Mouse (Mus musculus) intestine, postnatal 0 days (tissue): Measurements from ENCODE around the gene Pold2. TPM values are rescaled to one million over a fixed set of nuclear protein-coding genes. Genes with fewer than 3 reads are reported as not detected.
"Not testable (repeated sequence)": the region's sequence is repeated elsewhere in the genome, so short reads cannot be mapped to it uniquely, and the experiment has no call there.

ENCODE experiments used
- ATAC-seq: fragments of 200-750 bp; cut with Nextera tagmentation; 2 replicates; pipeline ENCODE4 v1.8.0; 2017; ENCODE audit warnings: mild to moderate bottlenecking, moderate TSS enrichment, moderate library complexity
- H3K27ac ChIP-seq: fragments of 300-500 bp; sonication (generic); 2 replicates; pipeline ENCODE4 v1.5.1; 2014; ENCODE audit warnings: mild to moderate bottlenecking, low read depth, low read length, moderate library complexity
- H3K27me3 ChIP-seq: fragments of 300-500 bp; sonication (generic); replicated peaks from 2 replicates; pipeline ENCODE4 v1.6.1; 2014; ENCODE audit warnings: low read length, mixed read lengths; ENCODE audit not compliant: control insufficient read depth, insufficient read depth
- H3K36me3 ChIP-seq: fragments of 300-500 bp; sonication (generic); 2 replicates; pipeline ENCODE4 v1.6.1; 2014; ENCODE audit warnings: mild to moderate bottlenecking, moderate library complexity; ENCODE audit not compliant: control insufficient read depth, insufficient read depth
- H3K4me1 ChIP-seq: fragments of 300-500 bp; sonication (generic); replicated peaks from 2 replicates; pipeline ENCODE4 v1.6.1; 2014; ENCODE audit warnings: antibody characterized with exemption, low read length, mixed read lengths; ENCODE audit not compliant: control insufficient read depth, insufficient read depth
- H3K4me2 ChIP-seq: fragments of 300-500 bp; sonication (generic); replicated peaks from 2 replicates; pipeline ENCODE4 v1.6.1; 2014; ENCODE audit warnings: low read depth, mild to moderate bottlenecking, moderate library complexity
- H3K4me3 ChIP-seq: fragments of 300-500 bp; sonication (generic); 2 replicates; pipeline ENCODE4 v1.5.1; 2014; ENCODE audit warnings: low read depth, low read length
- H3K9ac ChIP-seq: fragments of 300-500 bp; sonication (generic); 2 replicates; pipeline ENCODE4 v1.6.1; 2014; ENCODE audit warnings: mild to moderate bottlenecking, low read depth, low read length
- H3K9me3 ChIP-seq: fragments of 300-500 bp; sonication (generic); 2 replicates; pipeline ENCODE4 v1.6.1; 2016; ENCODE audit warnings: mixed run types; ENCODE audit not compliant: control insufficient read depth
- CTCF ChIP-seq: sonication (generic); IDR thresholded peaks from 2 replicates; pipeline ENCODE4 v1.5.1; 2016; ENCODE audit warnings: low read depth, mild to moderate bottlenecking, control low read depth, antibody characterized with exemption, moderate library complexity
- WGBS: fragments of 180-500 bp; shearing (Covaris S2); extraction: QIAGEN DNeasy Blood & Tissue Kit; methylation state at CpG from one replicate; pipeline ENCODE4 v1.1.7; 2014; 5-methylcytosine and 5-hydroxymethylcytosine counted together
- polyA plus RNA-seq: library from polyadenylated mRNA; unstranded; fragments of >200 nt; fragmentation: Nextera tagmentation; extraction: Ambion mirVana; gene quantifications from 2 replicates; pipeline ENCODE4 v1.2.1, GENCODE M21; 2015

Gene Pold2
- polyA plus RNA-seq, 1 experiment from 2014 or later = 32.7 TPM

DNA sequence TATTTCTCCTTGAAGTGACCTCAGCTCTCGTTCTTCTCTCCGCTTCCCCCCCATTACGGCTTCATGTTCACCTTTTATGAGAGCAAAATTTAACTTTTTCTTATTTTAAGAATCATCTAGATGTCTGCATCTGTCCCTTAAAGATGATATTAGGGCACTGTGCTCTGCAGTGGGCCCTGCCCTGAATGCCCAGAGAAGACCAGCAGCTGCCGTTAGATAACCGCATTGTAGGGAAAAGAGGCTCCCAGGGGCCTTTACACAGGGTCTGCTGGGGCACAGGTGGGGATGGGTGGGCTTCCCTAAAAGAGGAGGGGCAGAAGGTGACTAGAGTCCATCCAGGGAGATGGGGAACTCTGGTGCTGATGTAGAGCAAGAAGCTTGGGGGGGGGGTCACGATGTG is 15.7 kb upstream of the Pold2 start:
- no peaks in the 10 kb centered on the region for H3K27me3 ChIP-seq
- 82% methylated on average over 6 of the region's 6 CpGs for WGBS
- TF ChIP-seq CTCF = no peak
- ATAC-seq = no peak
- H3K4me1 ChIP-seq = peaks cover 12% of the 10 kb centered on the region; the same call in 1 of the 2 replicates
- no peak overlapping the region for H3K27ac ChIP-seq
- no peaks in the 10 kb centered on the region for H3K36me3 ChIP-seq
- H3K9ac ChIP-seq = no peak overlapping the region
- H3K9me3 ChIP-seq = no peaks in the 10 kb centered on the region
- H3K4me3 ChIP-seq = no peak overlapping the region
- H3K4me2 ChIP-seq = no peak overlapping the region

DNA sequence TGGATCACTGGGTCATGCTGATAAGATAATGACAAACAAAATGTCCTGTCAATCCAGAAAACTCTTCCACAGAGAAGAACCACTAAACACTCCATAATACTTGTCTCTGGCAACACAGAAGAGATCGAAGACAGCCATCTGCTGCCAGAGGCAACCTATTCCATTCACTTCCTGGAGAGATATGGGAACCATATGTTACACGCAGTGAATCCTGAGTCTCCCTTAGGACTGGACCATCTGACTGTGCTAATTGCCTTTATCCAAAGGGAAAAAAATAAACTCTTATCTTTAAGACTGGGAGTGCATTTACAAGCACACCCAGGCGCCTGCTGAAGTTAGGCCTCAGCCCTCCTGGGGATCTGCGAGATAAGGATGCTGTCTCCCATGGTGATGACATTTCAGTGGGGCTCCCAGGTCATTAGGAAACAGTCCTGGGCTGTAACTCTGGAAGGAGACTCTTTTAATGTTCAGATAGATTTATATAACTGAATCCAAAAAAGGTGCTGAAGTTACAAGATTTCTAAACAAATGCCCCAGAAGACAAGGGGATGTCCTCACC is 14.8 kb upstream of the Pold2 start:
- H3K4me1 ChIP-seq = peaks cover 12% of the 10 kb centered on the region; the same call in 1 of the 2 replicates
- H3K27me3 ChIP-seq = no peaks in the 10 kb centered on the region
- H3K27ac ChIP-seq = no peak overlapping the region
- no peaks in the 10 kb centered on the region for H3K36me3 ChIP-seq
- H3K9me3 ChIP-seq = no peaks in the 10 kb centered on the region
- no peak overlapping the region for H3K4me3 ChIP-seq
- WGBS = 22% methylated on average over 4 of the region's 4 CpGs
- ATAC-seq = peak; percentile 57
- H3K9ac ChIP-seq = no peak overlapping the region
- no peak for TF ChIP-seq CTCF
- no peak overlapping the region for H3K4me2 ChIP-seq

DNA sequence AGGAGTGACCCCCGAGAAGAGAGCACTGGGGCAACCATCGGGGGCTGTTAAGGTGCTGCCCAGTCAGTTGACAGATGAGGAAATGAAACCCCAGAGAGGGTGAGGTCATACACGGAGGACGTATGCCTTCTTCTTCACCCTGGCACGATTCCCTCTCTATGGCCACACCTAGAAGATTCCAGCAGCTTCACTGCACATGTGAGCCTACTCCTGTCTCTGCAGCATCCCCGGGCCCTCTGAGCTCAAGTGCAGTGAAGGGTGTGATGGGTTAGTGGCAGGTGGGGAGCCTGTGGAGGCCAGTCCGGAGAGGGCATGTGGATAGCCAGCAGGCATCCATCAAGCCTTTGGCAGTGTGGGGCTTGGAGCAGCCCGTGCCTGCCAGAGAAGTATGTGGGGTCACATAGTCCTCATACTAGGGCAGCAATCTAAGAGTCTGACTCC is 14.1 kb upstream of the Pold2 start:
- Histone ChIP-seq H3K9me3 (no peaks in the 10 kb centered on the region), H3K27ac (no peak overlapping the region), H3K36me3 (no peaks in the 10 kb centered on the region), H3K4me2 (no peak overlapping the region), H3K27me3 (no peaks in the 10 kb centered on the region), H3K4me1 (peaks cover 9% of the 10 kb centered on the region; the same call in 1 of the 2 replicates), H3K4me3 (no peak overlapping the region), H3K9ac (no peak overlapping the region)
- 31% methylated on average over 8 of the region's 8 CpGs for WGBS
- peak; percentile 13; the same call in 1 of the 2 replicates for ATAC-seq
- TF ChIP-seq CTCF = no peak

DNA sequence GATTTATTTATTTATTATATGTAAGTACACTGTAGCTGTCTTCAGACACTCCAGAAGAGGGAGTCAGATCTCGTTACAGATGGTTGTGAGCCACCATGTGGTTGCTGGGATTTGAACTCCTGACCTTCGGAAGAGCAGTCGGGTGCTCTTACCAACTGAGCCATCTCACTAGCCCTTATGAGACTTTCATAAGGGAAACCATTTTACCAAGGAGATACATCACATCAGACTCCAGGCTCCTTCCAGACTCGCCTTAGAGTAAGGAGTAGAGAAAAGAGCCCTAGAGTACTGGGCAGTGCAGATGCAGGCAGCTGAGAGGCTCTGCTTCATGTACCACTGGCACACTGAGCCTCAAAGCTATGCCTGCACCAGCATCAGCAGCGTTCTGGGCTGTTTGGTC is 10.5 kb upstream of the Pold2 start:
- not testable (repeated sequence) for H3K27ac ChIP-seq, H3K9ac ChIP-seq, H3K4me1 ChIP-seq, H3K27me3 ChIP-seq, H3K4me3 ChIP-seq, H3K9me3 ChIP-seq, H3K36me3 ChIP-seq, ATAC-seq, H3K4me2 ChIP-seq
- 76% methylated on average over 5 of the region's 5 CpGs for WGBS

DNA sequence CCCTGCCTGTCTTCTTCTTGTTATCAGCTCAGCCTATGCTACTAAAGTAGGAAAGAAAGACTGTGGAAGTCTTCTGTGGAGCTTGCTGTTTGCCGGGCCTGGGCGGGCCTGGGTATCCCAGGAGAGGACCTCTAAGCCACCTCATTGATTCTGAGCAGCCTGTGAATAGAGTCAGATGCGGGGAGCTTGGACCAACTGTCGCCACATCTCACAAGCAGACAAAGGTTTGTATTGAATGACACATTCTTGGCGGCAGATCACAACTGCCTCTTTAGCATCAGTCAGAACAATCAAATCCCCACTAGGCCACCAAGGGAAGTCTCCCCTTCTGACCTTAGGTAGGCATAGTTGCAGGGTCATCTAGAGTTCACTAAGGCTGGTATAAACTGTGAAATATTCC is 9.2 kb upstream of the Pold2 start:
- no peak overlapping the region for H3K4me2 ChIP-seq
- ATAC-seq = no peak
- WGBS = 75% methylated on average over 5 of the region's 5 CpGs
- H3K27me3 ChIP-seq = no peaks in the 10 kb centered on the region
- TF ChIP-seq CTCF = no peak
- no peak overlapping the region for H3K9ac ChIP-seq
- no peaks in the 10 kb centered on the region; the same call in 1 of the 2 replicates for H3K4me1 ChIP-seq
- H3K9me3 ChIP-seq = no peaks in the 10 kb centered on the region
- no peak overlapping the region for H3K4me3 ChIP-seq
- H3K36me3 ChIP-seq = no peaks in the 10 kb centered on the region
- no peak overlapping the region for H3K27ac ChIP-seq

DNA sequence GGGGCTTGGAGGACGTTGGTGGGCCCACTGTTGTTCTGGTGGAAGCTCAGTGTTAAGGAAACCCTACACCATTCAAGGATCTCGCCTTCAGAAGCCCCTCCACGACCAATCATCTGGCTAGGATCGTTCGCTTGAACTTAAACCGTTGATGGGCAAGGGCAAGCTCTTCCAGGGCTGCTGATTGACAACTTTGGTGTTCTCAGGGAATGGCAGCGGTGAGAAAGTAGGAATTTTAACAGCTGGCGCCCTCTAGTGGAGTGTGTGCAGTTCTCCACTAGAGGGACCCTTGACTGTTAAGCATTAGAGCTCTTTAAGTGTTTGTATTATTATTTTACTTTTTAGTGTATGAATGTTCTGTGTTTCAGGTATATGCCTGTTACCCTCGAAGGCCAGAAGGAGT is 8.1 kb upstream of the Pold2 start:
- H3K4me1 ChIP-seq = no peaks in the 10 kb centered on the region
- peak; percentile 34; the same call in 1 of the 2 replicates for ATAC-seq
- H3K4me3 ChIP-seq = no peak overlapping the region
- H3K36me3 ChIP-seq = no peaks in the 10 kb centered on the region
- TF ChIP-seq CTCF = peak; percentile 94
- H3K27ac ChIP-seq = no peak overlapping the region
- no peaks in the 10 kb centered on the region for H3K27me3 ChIP-seq
- 20% methylated on average over 9 of the region's 9 CpGs for WGBS
- H3K4me2 ChIP-seq = no peak overlapping the region
- no peaks in the 10 kb centered on the region for H3K9me3 ChIP-seq
- no peak overlapping the region for H3K9ac ChIP-seq

DNA sequence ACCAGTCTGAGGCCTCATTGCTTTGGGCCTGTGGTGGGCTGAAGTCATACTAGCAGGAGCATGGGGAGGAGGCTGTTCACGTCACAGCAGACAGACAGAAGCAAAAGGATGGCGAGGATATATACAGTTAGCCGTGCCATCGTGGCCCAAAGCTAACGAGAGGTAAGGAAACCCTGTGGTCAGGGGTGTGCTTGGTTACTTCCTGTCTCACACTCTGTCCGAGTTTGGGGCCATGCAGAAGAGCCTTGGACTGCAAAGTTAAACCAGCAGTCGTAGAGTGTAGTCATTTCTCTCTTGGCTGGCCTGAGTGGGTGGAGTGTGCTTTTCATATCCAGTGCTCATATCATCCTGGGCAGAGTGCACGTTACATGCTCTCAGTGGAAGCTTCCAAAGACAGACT is 4.4 kb upstream of the Pold2 start:
- Histone ChIP-seq H3K4me2 (no peak overlapping the region), H3K9ac (no peak overlapping the region), H3K27ac (no peak overlapping the region), H3K27me3 (no peaks in the 10 kb centered on the region), H3K9me3 (no peaks in the 10 kb centered on the region), H3K4me3 (no peak overlapping the region), H3K4me1 (0 out of 2 replicates have a peak, but pooled peaks cover 3% of the 10 kb centered on the region), H3K36me3 (no peaks in the 10 kb centered on the region)
- WGBS = 66% methylated on average over 8 of the region's 8 CpGs
- ATAC-seq = no peak
- no peak for TF ChIP-seq CTCF
